Mouse (Mus musculus) ES-E14 (cell line): ENCODE measurements at regions not wholly inside any gene's neighbourhood (a gene's known extent, or its start where the extent isn't known, plus 50 kb on each side); places are given as distances from the start of the nearest gene placed in this dataset.

Source experiments
- CHD2 ChIP-seq: IDR thresholded peaks from 2 replicates; pipeline ENCODE4 v1.6.1; 2014; ENCODE audit warnings: mild to moderate bottlenecking, low read depth, low read length, inconsistent platforms
- ZNF384 ChIP-seq: IDR thresholded peaks from 2 replicates; pipeline ENCODE4 v1.6.1; 2012; ENCODE audit warnings: low read depth, low read length, inconsistent platforms

GRCm38 (mm10) chr8:115437956-115438355 lies 269.6 kb downstream of the Maf start:
- TF ChIP-seq ZNF384: no peak
- TF ChIP-seq CHD2: no peak
